Mouse (Mus musculus): ENCODE results near the gene Odf3l2.

DNA sequence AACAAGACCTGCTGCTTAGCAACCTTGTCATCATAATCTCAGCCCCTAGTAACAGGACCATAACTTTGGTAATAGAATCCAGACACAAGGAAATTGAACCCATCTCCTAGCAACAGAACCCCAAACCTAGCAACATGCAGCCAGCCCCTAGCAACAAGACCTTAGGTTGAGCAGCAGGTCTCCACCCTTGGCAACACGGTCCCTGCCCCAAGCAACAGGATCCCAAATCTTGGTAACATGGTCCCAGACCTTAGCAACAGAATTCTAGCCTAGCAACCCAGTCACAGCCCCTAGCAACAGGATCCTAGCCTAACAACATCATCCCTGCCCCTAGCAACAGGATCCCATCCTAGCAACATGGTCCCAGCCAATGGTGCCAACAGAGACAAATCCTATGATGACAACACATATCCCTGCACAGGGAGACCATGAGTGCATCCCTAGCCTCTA lies 9.4 kb upstream of the Odf3l2 start:
- TF ChIP-seq CTCF (IDR thresholded peaks at IDR 0.05; ENCODE audit: low read depth) (no peak), EP300 (optimal IDR thresholded peaks at IDR 0.05) (no peak)
